Mouse (Mus musculus): ENCODE results near the gene Ykt6. TPM values are rescaled to one million over a fixed set of nuclear protein-coding genes. Genes with fewer than 3 reads are reported as not detected.
A peak's percentile ranks its signal among the peaks of the same experiment; 100 is the strongest.

Gene Ykt6
- polyA plus RNA-seq, 1 experiment from 2014 or later = 39.1 TPM

GRCm38 (mm10) chr11:5954965-5955504 is 458 bp upstream of the Ykt6 start:
- Histone ChIP-seq H3K4me3 (ENCODE audit: low read depth, low read length) (peak overlapping the region; percentile 95), H3K36me3 (ENCODE audit: control insufficient read depth, insufficient read depth, low read length) (peaks cover 4% of the 10 kb centered on the region; the same call in 1 of the 2 replicates), H3K27ac (ENCODE audit: low read depth, low read length) (peak overlapping the region; percentile 83), H3K4me1 (ENCODE audit: control insufficient read depth, insufficient read depth, low read length) (peaks cover 11% of the 10 kb centered on the region), H3K4me2 (ENCODE audit: low read depth, low read length) (peak overlapping the region; percentile 89), H3K27me3 (ENCODE audit: control insufficient read depth, insufficient read depth, low read length) (no peaks in the 10 kb centered on the region), H3K9me3 (ENCODE audit: control insufficient read depth, low read length) (no peaks in the 10 kb centered on the region), H3K9ac (replicated peaks; ENCODE audit: low read depth, low read length) (peak overlapping the region; percentile 90)
- 6% methylated on average over 7 of the region's 7 CpGs for WGBS
- ATAC-seq (ENCODE audit: low read depth) = peak; percentile 83

DNA sequence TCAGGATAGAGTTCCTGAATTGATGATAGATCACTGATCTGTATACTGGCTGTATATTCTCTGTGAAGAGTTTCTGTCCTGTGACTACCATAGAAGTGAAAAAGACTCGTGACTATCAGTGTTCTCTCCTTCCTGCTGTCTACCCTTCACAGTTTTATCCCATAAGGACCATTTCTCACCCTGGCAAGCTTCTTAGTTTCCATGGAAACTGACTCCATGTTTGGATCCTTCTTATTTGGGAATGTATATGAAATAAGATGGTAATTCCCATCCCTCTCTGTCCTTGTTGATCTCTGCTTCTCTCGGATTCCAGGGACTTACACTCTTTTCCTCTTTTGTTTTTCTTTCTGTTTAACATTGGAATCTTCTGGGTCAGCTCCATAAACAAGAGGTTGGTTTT is 4.6 kb downstream of the Ykt6 start:
- H3K4me2 ChIP-seq (ENCODE audit: low read depth, low read length) = no peak overlapping the region
- no peak overlapping the region for H3K4me3 ChIP-seq (ENCODE audit: low read depth, low read length)
- peaks cover 37% of the 10 kb centered on the region for H3K36me3 ChIP-seq (ENCODE audit: control insufficient read depth, insufficient read depth, low read length)
- no peak overlapping the region for H3K27ac ChIP-seq (ENCODE audit: low read depth, low read length)
- H3K9me3 ChIP-seq (ENCODE audit: control insufficient read depth, low read length) = no peaks in the 10 kb centered on the region
- peaks cover 11% of the 10 kb centered on the region for H3K4me1 ChIP-seq (ENCODE audit: control insufficient read depth, insufficient read depth, low read length)
- no peak for ATAC-seq (ENCODE audit: low read depth)
- WGBS = 81% methylated on average over 2 of the region's 2 CpGs
- H3K27me3 ChIP-seq (ENCODE audit: control insufficient read depth, insufficient read depth, low read length) = no peaks in the 10 kb centered on the region
- H3K9ac ChIP-seq (replicated peaks; ENCODE audit: low read depth, low read length) = no peak overlapping the region

- no peak overlapping the region for H3K9ac ChIP-seq (replicated peaks; ENCODE audit: low read depth, low read length)
- H3K9me3 ChIP-seq (ENCODE audit: control insufficient read depth, low read length) = no peaks in the 10 kb centered on the region
- no peaks in the 10 kb centered on the region for H3K27me3 ChIP-seq (ENCODE audit: control insufficient read depth, insufficient read depth, low read length)
- H3K4me2 ChIP-seq (ENCODE audit: low read depth, low read length) = no peak overlapping the region
- 89% methylated on average over 11 of the region's 11 CpGs for WGBS
- peaks cover 63% of the 10 kb centered on the region for H3K36me3 ChIP-seq (ENCODE audit: control insufficient read depth, insufficient read depth, low read length)
- H3K4me1 ChIP-seq (ENCODE audit: control insufficient read depth, insufficient read depth, low read length) = no peaks in the 10 kb centered on the region
- no peak for ATAC-seq (ENCODE audit: low read depth)
- H3K4me3 ChIP-seq (ENCODE audit: low read depth, low read length) = no peak overlapping the region
- H3K27ac ChIP-seq (ENCODE audit: low read depth, low read length) = no peak overlapping the region
Observed at GRCm38 (mm10) chr11:5965865-5966264, 10.4 kb downstream of the Ykt6 start.

- Histone ChIP-seq H3K9me3 (ENCODE audit: control insufficient read depth, low read length) (no peaks in the 10 kb centered on the region), H3K36me3 (ENCODE audit: control insufficient read depth, insufficient read depth, low read length) (peaks cover 66% of the 10 kb centered on the region), H3K4me3 (ENCODE audit: low read depth, low read length) (no peak overlapping the region), H3K27ac (ENCODE audit: low read depth, low read length) (no peak overlapping the region), H3K27me3 (ENCODE audit: control insufficient read depth, insufficient read depth, low read length) (no peaks in the 10 kb centered on the region), H3K4me1 (ENCODE audit: control insufficient read depth, insufficient read depth, low read length) (no peaks in the 10 kb centered on the region), H3K9ac (replicated peaks; ENCODE audit: low read depth, low read length) (no peak overlapping the region), H3K4me2 (ENCODE audit: low read depth, low read length) (no peak overlapping the region)
- WGBS = 94% methylated on average over 3 of the region's 3 CpGs
- no peak for ATAC-seq (ENCODE audit: low read depth)
Observed at GRCm38 (mm10) chr11:5966751-5967150, 11.3 kb downstream of the Ykt6 start.

DNA sequence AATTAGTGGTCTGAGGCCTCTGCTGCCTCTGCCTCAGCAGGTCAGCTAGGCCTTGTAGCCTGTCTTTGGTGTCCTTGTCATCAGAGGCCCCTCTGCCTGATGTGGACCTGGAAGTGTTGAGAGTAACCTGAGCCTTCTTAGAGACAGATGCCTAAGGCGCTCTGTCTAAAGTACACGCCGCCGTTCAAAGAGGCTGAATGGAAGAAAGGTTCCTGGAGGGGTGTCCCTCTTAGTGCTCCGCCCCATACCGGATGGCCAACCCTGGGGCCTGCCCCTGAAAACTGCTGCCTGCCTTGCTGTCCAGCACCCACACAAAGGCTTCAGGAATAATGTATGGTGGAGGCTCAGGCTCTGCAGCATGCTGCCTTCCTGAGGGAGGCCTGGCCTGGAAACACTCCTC is 12.7 kb downstream of the Ykt6 start:
- H3K36me3 ChIP-seq (ENCODE audit: control insufficient read depth, insufficient read depth, low read length) = peaks cover 56% of the 10 kb centered on the region
- WGBS = 79% methylated on average over 6 of the region's 6 CpGs

GRCm38 (mm10) chr11:5971202-5971601 is 15.7 kb downstream of the Ykt6 start:
- no peak for ATAC-seq (ENCODE audit: low read depth)
- Histone ChIP-seq H3K4me3 (ENCODE audit: low read depth, low read length) (no peak overlapping the region), H3K27me3 (ENCODE audit: control insufficient read depth, insufficient read depth, low read length) (no peaks in the 10 kb centered on the region), H3K4me1 (ENCODE audit: control insufficient read depth, insufficient read depth, low read length) (no peaks in the 10 kb centered on the region), H3K9ac (replicated peaks; ENCODE audit: low read depth, low read length) (no peak overlapping the region), H3K27ac (ENCODE audit: low read depth, low read length) (no peak overlapping the region), H3K36me3 (ENCODE audit: control insufficient read depth, insufficient read depth, low read length) (peaks cover 32% of the 10 kb centered on the region), H3K4me2 (ENCODE audit: low read depth, low read length) (no peak overlapping the region), H3K9me3 (ENCODE audit: control insufficient read depth, low read length) (no peaks in the 10 kb centered on the region)
- 62% methylated on average over 7 of the region's 7 CpGs for WGBS

More for the DNA sequence above, 12.7 kb downstream of the Ykt6 start:
- ATAC-seq (ENCODE audit: low read depth) = no peak
- H3K4me2 ChIP-seq (ENCODE audit: low read depth, low read length) = no peak overlapping the region
- no peak overlapping the region for H3K9ac ChIP-seq (replicated peaks; ENCODE audit: low read depth, low read length)
- H3K27ac ChIP-seq (ENCODE audit: low read depth, low read length) = no peak overlapping the region
- no peaks in the 10 kb centered on the region for H3K27me3 ChIP-seq (ENCODE audit: control insufficient read depth, insufficient read depth, low read length)
- no peak overlapping the region for H3K4me3 ChIP-seq (ENCODE audit: low read depth, low read length)
- no peaks in the 10 kb centered on the region for H3K9me3 ChIP-seq (ENCODE audit: control insufficient read depth, low read length)
- H3K4me1 ChIP-seq (ENCODE audit: control insufficient read depth, insufficient read depth, low read length) = no peaks in the 10 kb centered on the region

DNA sequence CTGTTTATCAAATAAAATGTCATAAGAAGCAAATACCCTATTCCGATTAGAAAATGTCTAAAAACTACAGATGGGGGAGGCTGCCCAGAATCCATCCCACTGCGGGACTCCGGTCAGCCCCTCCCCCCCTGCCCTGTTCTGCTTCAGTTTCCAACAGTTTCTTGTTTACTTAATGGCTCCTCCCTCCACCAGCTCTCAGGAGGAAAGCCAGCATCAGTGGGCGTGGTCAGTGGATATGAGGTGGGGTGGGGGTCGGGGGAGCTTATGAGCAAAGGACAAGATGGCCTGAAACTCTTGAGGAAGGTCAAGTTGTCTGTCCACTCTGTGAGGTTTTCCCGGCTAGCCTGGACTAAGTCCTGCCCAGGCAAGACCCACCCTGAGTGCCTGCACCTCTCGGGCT is 17.7 kb downstream of the Ykt6 start:
- H3K4me3 ChIP-seq (ENCODE audit: low read depth, low read length) = no peak overlapping the region
- no peak overlapping the region for H3K27ac ChIP-seq (ENCODE audit: low read depth, low read length)
- peaks cover 17% of the 10 kb centered on the region for H3K36me3 ChIP-seq (ENCODE audit: control insufficient read depth, insufficient read depth, low read length)
- H3K9ac ChIP-seq (replicated peaks; ENCODE audit: low read depth, low read length) = no peak overlapping the region
- 66% methylated on average over 7 of the region's 7 CpGs for WGBS
- H3K9me3 ChIP-seq (ENCODE audit: control insufficient read depth, low read length) = no peaks in the 10 kb centered on the region
- H3K27me3 ChIP-seq (ENCODE audit: control insufficient read depth, insufficient read depth, low read length) = no peaks in the 10 kb centered on the region
- H3K4me2 ChIP-seq (ENCODE audit: low read depth, low read length) = no peak overlapping the region
- no peaks in the 10 kb centered on the region for H3K4me1 ChIP-seq (ENCODE audit: control insufficient read depth, insufficient read depth, low read length)
- ATAC-seq (ENCODE audit: low read depth) = no peak

DNA sequence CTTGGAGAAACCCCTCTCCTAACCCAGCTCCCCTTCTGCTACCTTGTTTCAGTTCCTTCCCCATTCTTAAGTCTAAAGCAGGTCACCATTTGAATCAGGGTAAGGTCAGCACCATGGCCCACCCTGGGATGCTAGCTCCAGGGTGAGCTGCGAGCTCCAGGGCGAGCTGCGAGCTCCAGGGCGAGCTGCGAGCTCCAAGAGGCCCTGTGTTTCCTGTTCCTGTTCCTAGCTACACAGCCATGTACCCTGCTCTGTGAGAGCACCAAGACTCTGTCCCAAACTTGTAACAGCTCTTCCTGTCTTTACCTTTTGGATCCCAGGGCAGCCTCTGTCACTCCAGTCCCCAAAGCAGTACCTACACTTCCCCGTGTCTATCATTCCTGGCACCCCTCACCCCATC is 18.6 kb downstream of the Ykt6 start:
- peaks cover 11% of the 10 kb centered on the region; the same call in 1 of the 2 replicates for H3K36me3 ChIP-seq (ENCODE audit: control insufficient read depth, insufficient read depth, low read length)
- 82% methylated on average over 6 of the region's 6 CpGs for WGBS

DNA sequence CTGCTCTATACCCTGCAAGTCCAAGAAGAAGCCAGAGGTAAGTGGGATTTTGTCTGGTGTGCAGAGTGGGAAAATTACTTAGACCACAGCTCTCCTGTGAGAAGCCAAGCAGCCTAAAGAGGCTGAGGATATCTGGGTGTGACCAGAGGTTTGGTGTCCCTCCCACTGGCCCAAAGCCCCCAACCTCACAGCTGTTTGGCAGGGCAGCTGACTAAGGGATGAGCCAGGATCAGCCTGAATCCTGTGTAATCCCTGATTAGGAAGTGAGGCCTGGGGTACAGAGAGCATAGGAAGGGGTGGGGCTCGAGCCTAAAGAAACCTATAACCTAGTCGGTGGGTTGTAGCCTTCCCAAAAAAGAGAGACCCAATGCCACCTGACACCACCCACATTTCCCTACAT is 19.6 kb downstream of the Ykt6 start:
- Histone ChIP-seq H3K27ac (ENCODE audit: low read depth, low read length) (no peak overlapping the region), H3K27me3 (ENCODE audit: control insufficient read depth, insufficient read depth, low read length) (no peaks in the 10 kb centered on the region), H3K36me3 (ENCODE audit: control insufficient read depth, insufficient read depth, low read length) (0 out of 2 replicates have a peak, but pooled peaks cover 11% of the 10 kb centered on the region), H3K9me3 (ENCODE audit: control insufficient read depth, low read length) (no peaks in the 10 kb centered on the region), H3K4me1 (ENCODE audit: control insufficient read depth, insufficient read depth, low read length) (no peaks in the 10 kb centered on the region), H3K9ac (replicated peaks; ENCODE audit: low read depth, low read length) (no peak overlapping the region), H3K4me2 (ENCODE audit: low read depth, low read length) (no peak overlapping the region), H3K4me3 (ENCODE audit: low read depth, low read length) (no peak overlapping the region)
- ATAC-seq (ENCODE audit: low read depth) = no peak
- 68% methylated on average over 2 of the region's 2 CpGs for WGBS

More for the DNA sequence above, 18.6 kb downstream of the Ykt6 start:
- no peaks in the 10 kb centered on the region for H3K27me3 ChIP-seq (ENCODE audit: control insufficient read depth, insufficient read depth, low read length)
- no peaks in the 10 kb centered on the region for H3K9me3 ChIP-seq (ENCODE audit: control insufficient read depth, low read length)
- no peaks in the 10 kb centered on the region for H3K4me1 ChIP-seq (ENCODE audit: control insufficient read depth, insufficient read depth, low read length)
- ATAC-seq (ENCODE audit: low read depth) = no peak
- H3K9ac ChIP-seq (replicated peaks; ENCODE audit: low read depth, low read length) = no peak overlapping the region
- H3K4me3 ChIP-seq (ENCODE audit: low read depth, low read length) = no peak overlapping the region
- no peak overlapping the region for H3K4me2 ChIP-seq (ENCODE audit: low read depth, low read length)
- H3K27ac ChIP-seq (ENCODE audit: low read depth, low read length) = no peak overlapping the region
